Mouse (Mus musculus) ovary, adult 18-20 months (tissue): ENCODE data around the gene Eef1a2.

Source experiments
- DNase-seq: peaks from one replicate; pipeline ENCODE4 v3.0.0; 2022; ENCODE audit warnings: low spot score, mixed read lengths

Eef1a2 gene

DNA sequence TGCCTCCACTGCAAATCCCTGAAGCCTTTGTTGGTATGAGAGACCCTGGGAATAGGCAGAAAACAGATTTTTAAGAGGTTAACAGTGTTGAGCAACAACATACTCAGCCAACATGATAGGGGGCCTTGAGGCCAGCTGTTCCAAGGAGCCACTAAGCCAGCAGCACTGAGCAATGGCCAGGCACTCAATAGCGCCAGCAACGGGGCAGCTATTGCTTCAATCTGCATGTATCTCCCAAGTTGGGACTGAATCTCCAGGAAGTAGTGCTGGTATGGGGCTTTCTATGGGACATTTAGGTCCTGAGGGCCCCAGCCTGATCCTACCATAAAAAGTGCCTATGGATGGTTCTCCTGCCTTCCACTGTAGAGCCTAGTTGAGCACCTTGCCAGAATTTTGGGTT, 1.7 kb upstream of the Eef1a2 start:
- no peak for DNase-seq

DNA sequence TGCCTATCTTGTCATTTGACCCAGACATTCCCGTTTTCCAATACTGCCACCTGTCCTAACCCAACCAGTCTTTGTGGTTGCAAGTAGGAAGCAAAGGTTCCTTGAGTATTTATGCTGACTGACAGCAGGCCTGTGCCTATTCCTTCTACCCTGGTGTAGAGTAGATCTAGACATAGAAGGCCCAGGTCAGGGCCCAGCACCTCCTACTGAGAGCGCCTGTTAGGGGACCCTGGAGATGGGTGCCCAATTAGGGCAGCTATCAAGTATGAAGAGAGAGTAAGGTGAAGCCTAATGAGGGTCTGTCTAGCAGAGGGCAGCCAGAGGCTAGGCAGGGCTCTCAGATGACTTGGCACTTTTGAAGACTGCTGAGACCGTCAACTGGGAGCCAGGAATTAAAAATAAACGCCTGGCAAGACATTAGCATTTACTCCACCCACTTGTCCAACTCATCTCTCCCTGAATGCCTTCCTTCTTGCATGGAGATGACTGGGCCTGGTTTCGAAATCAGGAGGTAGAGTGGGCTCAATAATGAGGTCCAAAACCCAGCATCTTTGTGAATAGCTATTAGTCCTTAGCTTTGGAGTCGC, 995 bp upstream of the Eef1a2 start:
- no peak for DNase-seq

DNA sequence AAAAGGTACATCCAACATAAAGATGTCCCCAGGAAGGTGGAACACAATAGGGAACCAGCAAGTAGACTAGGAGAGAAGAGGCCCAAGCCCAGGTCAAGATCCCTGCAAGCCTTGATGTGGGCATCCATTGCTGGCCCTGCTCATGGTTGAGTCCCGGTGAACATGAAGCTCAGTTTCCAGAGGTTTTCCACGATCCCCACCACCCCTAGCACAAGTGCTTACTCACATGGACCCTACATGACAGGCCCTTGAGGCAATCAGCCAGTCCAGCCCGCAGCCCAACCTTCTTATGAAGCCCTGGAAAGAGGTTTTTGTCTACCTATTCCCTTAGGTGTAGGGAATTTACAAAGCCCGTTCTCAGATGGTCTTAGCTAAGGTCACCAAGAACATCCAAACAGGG, 366 bp upstream of the Eef1a2 start:
- no peak for DNase-seq

DNA sequence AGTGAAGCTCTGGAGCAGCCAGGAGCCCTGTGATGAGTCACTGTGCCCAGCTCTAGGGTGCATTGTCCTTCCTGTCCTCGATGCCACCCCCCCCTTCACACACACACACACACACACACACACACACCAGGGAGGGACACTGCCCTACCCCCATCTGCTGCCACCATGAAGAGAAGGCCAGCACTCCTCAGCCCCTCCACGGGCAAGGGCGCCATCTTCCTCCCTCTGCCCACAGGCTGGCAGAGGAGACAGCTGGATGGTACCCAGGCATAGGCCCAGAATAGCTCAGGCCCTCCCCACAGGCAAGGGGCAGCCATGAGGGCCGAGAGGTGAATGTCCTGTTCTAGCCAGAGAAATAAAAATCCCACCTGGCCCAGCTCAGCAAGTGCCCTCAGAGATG, 1.0 kb downstream of the Eef1a2 start:
- no peak for DNase-seq

DNA sequence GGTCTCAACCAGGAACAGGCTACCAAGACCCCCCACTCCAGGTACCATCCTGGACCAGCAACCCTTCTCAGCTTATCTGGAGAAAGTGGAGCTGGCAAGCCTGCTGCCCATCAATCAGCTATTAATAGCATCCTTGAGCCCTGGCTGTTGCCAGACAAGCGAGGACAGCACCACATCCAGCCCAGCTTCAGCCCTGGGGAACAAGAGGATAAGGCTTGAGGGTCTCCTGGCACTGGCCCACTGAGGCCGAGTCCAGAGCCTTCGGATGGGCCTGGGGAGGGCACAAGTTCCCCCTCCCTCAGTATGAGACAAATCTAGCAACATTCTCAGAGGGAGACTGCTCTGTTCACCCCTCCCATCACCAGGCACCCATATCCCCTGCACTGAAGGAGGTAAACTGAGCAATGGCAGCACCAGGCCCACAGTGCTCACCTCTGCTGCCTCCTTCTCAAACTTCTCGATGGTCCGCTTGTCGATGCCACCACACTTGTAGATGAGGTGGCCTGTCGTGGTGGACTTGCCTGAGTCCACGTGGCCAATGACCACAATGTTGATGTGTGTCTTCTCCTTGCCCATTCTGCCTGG, 1.9 kb downstream of the Eef1a2 start:
- DNase-seq = no peak

DNA sequence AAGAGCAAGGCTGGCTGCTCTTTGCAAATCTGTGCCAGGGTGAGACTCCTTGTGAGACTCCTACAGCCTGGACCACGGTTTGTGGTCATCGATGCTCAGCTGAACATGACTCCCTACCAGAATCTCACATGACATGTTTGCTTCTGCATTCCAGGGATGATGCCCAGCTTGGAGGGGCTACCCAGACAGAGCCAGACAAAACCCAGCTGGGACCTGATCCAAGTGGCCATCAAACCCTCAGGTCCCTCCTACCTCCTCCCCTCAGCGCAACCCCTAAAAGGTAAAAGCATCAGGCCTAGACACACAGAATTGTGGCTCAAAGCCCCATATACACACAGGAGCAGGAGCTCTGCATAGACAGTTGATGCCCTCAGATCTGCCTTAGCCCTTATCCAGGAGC, 2.5 kb downstream of the Eef1a2 start:
- DNase-seq = no peak

DNA sequence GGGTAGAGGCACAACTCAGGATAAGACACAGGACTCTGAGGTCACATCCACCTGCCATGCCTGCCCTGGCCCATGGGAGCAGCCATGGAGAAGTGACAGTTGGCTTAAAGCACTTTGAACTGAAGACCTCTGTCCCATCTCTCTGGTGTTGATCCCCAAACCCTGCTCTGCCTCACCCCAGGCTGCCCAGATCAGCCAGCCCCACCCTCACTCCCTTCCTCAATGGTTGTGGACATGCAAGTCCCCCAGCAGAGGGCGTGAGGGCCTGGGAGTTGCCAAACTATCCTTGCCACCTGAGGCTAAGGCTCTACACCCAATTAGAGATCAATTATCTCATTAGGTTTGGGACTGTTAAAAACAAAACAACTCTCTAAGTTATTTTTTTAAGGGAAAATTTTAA, 3.0 kb downstream of the Eef1a2 start:
- no peak for DNase-seq

DNA sequence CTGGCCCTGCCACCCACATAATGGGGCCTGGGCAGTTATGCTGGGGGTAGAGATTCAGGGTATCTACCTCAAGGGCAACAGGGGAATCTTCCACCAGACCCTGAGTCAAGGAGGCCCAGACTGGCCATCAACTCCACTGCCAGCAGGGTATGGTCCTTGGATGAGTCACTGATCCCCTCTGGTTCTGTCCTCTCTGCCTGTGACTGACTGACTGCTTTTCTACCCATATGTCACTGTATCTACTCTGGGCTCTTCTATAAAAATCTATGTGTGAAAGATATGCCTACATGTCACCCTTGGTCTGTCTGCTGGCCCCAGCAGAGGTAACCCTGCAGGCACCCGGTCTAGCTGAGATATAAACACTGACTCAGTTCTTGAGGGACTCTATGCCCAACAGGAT, 3.7 kb downstream of the Eef1a2 start:
- DNase-seq = no peak

DNA sequence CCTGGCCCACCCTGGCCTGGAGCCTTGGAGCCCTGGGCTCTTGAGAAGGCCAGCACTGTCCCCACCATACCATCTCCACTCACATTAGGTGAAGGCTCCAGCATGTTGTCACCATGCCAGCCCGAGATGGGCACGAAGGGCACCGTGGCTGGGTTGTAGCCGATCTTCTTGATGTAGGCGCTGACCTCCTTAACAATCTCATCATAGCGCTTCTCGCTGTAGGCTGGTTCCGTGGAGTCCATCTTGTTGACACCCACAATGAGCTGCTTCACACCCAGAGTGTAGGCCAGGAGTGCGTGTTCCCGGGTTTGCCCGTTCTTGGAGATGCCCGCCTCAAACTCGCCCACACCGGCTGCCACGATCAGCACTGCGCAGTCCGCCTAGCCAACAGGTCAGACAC, 4.1 kb downstream of the Eef1a2 start:
- no peak for DNase-seq

DNA sequence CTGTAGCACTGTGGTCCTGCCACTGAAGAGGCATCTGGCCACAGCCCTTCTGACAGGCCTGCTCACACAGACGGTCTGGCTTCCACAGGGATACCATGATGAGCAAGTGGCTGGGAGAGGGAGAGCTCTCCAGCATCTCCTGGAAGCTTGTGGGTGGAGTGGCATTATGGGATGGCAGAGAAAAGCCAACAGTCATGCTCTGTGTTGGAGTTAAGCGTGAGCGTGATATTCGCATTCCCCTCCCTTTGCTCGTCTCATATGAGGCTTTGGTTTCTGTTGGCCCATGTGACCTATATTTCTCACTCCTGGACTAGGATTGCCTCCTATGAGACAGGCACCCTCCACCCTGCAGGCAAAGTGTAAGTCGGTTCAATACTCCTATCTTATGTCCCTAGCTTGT, 6.5 kb downstream of the Eef1a2 start:
- DNase-seq = no peak

DNA sequence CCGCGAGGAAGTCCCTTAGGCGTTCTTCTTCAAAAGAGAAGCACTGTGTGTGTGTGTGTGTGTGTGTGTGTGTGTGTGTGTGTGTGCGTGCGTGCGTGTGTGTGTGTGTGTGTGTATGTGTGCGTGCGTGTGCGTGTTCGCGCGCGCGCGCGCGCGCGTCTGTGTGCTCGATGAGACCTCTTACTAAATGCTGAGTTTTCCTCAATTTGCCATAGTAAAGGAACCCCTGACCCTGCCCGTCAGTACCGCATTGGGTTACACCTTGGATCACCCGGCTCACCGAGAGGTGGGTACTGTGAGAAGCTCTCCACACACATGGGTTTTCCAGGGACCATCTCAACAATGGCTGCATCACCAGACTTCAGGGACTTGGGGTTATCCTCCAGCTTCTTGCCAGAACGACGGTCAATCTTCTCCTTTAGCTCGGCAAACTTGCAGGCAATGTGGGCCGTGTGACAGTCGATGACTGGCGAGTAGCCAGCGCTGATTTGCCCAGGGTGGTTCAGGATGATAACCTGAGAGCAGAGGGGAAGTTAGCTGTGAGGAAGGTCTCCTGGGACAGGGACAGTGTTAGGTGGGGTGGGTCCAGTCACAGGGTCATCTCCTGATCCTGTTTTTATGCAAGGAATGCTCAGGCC, 8.4 kb downstream of the Eef1a2 start:
- no peak for DNase-seq

DNA sequence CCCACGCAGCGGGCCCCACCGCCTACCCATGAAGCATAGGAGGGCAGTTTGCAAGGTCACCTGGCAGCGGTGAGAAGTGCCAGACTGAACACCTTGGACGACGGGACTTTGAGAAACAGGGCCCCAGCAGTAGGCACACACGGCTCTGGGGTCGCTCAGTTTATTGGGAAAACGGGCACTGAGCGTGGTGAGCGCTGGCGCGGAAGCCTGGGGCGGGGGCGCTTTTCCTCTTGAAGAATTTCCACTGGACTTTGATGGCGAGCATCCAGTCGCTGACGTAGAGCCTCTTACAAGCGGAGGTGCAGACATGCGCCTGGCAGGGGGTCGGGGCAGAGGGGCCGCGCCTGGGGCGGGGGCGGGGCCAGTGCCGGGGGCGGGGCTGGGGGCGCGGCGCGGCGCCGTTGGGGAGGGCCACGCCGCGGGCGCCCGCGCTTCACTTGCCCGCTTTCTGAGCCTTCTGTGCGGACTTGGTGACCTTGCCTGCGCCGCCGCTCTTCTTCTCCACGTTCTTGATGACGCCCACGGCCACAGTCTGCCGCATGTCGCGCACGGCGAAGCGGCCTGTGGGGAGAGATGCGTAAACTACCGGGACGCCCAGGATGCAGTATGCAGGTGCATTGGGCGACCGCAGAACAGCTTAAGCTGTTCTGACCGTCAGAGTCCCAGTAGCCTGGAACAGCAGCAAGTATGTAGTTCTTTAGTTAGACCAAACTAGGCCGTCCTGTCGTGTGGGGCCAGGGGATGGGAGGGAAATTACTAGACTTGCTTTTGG, 9.1 kb downstream of the Eef1a2 start:
- DNase-seq = no peak

DNA sequence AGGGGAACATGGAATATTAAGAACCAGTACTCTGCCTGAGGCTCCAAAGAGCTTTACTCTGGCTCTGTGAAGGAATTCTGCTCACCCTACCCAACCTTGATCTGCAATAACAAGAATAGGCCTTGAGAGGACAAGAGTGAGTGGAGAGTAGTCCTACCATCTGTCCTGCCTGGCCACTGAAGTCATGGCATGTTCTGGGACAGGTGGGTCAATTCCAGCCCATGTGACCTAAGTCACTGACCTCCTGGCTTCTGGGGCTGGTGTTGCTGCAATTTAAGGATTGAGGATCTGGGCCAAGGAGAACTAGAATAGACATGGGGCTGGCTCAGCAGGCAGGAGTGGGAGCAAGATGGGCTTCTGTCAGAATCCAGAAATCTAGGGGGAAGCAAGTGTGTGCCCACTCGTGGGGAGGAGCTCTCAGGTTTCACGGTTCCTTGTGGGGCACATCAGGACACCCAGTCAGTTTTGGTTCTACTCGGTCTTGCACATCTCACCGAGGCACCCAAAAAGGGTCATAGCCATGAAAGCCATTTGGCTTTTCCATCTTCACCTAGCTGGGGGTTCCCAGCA, 9.8 kb downstream of the Eef1a2 start:
- no peak for DNase-seq

DNA sequence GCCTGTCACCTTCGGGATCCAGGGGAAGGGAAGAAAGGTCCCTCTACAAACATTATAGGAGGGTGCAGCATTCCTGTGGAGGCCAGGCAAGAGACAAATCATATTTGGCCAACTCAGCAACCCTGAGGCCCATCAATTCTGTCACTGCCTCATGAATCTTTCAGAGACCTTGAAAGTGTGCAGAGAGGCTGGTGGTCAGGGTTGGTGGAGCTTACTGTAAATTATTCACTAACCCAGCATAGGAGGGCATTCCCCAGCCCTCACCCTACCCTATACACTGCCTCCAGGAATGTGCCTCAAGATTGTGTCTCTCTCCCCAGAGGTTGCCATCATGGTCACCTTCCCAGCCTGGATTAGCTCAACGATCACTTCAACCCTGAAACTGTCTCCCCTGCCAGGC, 12.1 kb downstream of the Eef1a2 start:
- DNase-seq = no peak

DNA sequence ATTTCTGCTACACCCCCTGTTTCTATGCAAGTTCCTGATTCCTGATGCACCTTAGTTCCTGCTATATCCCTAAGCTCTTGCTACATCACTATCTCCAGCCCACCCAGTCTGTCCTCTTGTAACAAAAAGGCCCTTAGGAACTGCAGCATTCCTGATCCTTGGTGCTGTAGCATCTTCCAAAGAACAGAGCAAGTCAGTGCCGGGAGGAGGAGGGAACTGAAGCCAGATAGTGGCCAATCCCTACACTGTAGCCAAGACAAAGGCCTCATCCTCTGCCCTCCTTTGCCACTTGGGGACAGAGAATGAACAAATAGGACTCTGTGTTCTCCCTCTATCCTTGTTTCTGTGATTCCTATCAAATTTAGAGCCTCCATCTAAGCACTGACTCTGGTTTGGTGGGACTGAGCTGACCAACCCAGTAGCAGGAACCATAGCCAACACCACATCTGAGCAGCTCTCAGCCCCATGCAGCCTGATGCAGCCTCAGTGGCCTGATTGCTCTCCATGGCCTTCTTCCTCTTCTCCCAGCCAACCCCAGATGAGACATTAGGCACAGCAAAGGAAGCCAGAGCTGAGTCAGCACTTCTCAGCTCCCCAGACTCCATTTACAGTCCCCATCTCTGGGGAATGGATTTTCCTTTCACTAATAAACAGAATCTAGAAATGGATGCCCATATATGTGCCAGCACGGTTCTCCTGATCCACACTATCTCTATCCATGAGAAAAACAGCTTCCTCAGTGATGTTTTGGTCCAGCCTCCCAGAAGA, 13.1 kb downstream of the Eef1a2 start:
- DNase-seq = no peak

DNA sequence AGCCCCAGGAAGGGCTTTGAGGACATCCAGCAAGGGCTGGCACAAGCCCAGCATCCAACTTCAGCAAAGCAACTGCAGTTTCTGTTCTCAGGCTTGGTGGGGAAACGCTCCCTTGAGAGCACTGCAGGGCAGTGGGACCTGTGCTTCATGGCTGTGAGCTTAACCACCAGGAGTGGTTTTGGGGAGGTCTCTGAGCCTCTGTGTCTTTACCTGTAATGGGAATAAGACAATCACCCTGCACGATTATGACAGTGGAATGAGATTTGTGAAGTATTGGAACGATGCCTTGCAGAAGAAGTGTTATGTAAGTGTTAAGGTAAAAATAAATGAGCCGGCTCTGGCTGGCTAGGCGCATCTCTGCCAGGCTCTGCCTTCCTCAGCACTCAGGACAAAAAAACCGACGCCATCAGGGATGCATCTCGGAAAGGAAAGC, 14.1 kb downstream of the Eef1a2 start:
- no peak for DNase-seq

DNA sequence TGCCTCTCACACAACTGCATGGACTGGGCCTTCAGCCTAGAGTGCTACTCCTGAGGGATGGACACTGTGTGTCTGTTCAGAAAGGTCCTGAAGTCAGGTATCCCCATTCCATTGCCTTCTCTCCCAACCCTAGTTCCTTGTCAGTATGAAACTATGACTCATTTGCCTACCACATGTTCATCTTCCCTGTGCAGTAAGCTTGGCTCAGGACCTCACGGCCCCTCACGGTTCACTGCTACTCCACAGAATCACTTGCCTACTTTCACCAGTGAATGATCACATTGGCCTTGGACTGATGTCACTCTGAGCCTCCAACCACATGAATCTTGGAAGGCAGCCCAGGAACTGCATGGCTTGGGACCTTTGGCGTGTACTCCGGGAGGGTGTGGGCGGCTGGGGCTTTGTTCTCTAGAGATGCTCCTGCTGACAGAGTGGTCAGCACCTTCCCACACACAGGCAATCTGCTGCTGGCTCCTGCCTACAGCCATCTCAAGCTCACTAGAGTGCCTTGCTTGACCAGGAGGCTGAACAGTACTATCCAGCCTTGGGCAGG, 17.1 kb downstream of the Eef1a2 start:
- no peak for DNase-seq

DNA sequence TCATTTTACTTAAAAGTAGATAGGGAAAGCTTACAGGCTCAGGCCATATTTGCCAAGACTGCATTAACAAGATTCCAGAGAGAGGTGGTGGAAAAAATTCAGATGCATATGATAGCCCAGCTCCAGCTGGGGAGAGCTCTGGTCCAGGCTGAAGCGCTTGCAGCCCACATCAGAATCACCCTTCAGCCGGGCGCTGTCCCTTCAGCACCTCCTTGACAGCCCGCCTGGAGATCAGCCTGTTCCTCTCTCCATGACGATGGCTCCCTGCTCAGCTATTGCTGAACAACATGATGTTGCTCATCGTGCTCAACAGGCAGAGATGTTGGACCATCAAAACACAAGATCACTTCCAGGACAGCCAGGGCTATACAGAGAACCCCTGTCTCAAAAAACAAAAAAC, 19.9 kb downstream of the Eef1a2 start:
- no peak for DNase-seq

DNA sequence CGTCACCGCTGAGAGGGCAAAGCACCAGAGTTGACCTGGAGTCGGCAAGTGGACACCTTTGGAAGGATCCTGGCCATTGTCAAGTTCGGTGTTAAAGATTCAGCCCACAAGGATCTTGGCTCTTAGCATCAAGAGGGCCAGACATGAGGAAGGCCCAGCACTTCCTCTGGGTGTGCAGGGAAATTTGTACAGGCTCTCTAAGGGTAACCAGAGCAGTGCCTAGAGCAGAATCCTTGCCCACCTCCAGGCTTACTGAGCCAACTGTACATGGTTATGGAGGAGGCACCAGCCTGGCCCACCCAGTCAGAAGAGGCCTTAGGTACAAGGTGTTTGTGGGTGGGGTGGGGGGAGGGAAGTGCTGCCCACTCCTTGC, 21.4 kb downstream of the Eef1a2 start:
- no peak for DNase-seq

DNA sequence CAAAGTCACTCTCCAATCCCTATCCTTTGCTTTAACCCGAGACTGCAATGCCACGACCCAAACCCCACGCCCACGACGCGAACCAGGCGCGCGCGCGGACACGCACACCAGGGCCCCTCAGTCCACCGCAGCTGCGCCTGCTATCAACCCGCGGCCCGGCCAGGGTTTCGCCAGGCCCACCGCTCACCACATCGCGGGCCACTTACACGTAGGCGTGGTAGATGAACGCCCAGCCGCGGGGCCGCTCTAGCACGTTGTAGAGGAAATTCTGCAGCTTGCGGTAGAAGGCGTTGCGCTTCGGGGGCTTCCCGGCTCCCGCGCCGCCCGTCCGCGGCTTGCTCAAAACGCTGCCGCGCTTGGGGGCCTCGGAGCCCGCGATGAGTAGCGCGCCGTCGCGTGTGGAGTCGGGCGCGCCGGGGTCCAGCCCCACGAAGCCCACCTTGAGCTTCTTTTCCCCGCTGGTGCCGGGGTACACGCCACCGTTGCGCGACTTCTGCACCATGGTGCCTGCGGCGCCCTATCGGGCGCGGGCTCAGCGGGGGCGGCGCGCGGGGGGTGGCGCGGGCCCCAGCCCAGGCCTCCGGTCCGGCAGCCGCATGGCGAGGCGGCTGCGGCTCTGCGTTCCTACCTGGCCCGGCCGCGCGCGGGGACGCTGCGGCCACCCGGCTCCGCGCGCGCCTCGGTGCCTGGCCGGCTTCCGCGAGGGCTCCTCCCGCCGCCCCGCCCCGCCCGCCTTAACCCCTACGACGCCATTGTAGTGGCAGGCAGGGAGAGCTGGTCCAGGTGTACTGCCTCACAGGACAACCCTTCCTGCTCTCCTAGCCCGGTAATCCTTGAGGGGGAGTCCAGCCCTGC, 22.0 kb downstream of the Eef1a2 start, which contains the start of gene Kcnq2:
Kcnq2 (minus strand) TSS at position 710 of the 855 bp plus-strand sequence.
- DNase-seq = no peak
